Mouse (Mus musculus) heart, adult 9 months (tissue): ENCODE data around the gene Zfp300.

Experiments
- DNase-seq, 2 experiments: peaks; one replicate each; pipeline ENCODE4 v3.0.0; 2022; ENCODE audit warnings: low spot score in 2 of 2

Zfp300 gene

GRCm38 (mm10) chrX:21088983-21089866 is at the start of gene Zfp300:
Gene Zfp300, minus strand, starts transcription at chrX:21089527.
- DNase-seq: peak; percentile 58 to 77

- no peak for DNase-seq
Measured at GRCm38 (mm10) chrX:21115520-21115919, 26.2 kb upstream of the Zfp300 start, which contains the start of gene Ssxa1. Gene Ssxa1, plus strand, starts transcription at chrX:21115820.

- DNase-seq: no peak
Measured at GRCm38 (mm10) chrX:21089867-21090239, 526 bp upstream of the Zfp300 start.

- DNase-seq: no peak
Measured at GRCm38 (mm10) chrX:21088645-21088982, 713 bp downstream of the Zfp300 start.

- no peak for DNase-seq
Measured at GRCm38 (mm10) chrX:21068106-21068505, 21.2 kb downstream of the Zfp300 start, which contains the start of gene Spaca5. Gene Spaca5, plus strand, starts transcription at chrX:21068406.

- DNase-seq: no peak
Measured at GRCm38 (mm10) chrX:21062544-21062890, 26.8 kb downstream of the Zfp300 start.

- DNase-seq: peak; percentile 86 to 87
Measured at GRCm38 (mm10) chrX:21061866-21062543, 27.3 kb downstream of the Zfp300 start, which contains the start of gene Zfp182. Gene Zfp182, minus strand, starts transcription at chrX:21062316.

GRCm38 (mm10) chrX:21061460-21061859 is 27.9 kb downstream of the Zfp300 start:
- no peak for DNase-seq
